Mouse (Mus musculus) neural tube, embryonic 10.5 days (tissue): ENCODE results near the gene Gnl1.
"Not testable (repeated sequence)": the region's sequence is repeated elsewhere in the genome, so short reads cannot be mapped to it uniquely, and the experiment has no call there.

Experiments used
- DNase-seq: peaks from one replicate; pipeline ENCODE4 v3.0.0-alpha.2; 2017; ENCODE audit warnings: low spot score; ENCODE audit errors: extremely low spot score

Gene Gnl1

DNA sequence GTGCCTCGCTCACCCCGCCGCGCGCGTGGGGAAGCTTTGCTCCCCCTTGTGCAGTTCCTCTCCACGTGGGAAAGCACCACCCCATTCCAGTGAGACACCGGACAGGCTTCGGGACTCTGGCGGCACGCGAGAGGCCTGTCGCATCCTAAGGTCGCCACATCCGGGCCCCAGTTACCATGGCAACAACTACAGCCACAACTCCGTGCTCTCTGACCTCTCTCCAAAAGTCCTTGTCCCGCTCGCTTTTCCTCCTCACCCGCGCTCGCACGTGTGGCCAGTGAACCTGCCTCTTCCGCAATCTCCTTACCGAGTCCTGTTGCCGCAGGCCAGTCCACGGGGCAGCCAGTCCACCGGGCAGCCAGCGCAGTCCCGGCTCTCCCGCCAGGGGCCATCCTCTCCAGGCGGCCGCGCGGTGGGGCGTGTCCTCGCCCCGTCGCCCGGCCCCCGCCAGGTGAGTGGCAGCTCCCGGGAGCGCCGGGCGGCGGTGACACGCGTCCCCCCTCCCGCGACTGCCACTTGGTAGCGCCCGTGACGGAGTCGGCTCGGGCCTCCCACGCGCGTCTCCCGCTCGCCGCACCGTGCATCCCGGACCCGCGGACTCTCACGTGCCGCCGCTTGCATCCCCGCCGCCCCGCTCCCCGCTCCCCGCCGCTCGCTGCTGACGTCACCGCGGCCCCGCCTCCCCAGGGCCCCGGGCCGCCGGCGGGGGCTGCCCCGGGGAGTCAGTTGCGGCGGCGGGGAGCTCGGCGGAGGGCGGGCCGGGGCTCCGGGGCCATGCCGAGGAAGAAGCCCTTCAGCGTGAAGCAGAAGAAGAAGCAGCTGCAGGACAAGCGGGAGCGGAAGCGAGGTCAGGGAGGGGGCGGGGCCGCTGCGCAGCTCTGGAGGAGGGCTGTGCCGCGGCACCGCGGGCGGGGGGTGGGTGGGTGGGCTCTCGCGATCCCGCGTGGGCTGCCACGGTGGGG, at the start of gene Gnl1, which contains the start of gene Prr3:
Gnl1 (plus strand) TSS at position 451 of the 962 bp plus-strand sequence.
Prr3 (minus strand) TSS at position 836 of the 962 bp plus-strand sequence.
- DNase-seq = peak; percentile 99

DNA sequence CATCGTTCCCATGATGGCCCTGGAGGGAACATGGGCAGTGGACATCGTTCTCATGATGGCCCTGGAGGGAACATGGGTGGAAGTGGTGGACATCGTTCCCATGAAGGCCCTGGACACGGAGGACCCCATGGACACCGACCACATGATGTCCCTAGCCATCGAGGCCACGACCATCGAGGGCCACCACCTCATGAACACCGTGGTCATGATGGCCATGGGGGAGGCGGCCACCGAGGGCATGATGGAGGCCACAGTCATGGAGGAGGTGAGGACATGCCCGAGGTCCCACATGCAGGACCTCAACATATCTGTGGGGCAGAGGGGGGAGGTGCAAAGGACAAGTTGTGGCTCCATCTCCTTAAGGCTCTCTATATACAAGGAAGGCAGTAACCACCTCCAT, 49.0 kb upstream of the Gnl1 start:
- no peak for DNase-seq

DNA sequence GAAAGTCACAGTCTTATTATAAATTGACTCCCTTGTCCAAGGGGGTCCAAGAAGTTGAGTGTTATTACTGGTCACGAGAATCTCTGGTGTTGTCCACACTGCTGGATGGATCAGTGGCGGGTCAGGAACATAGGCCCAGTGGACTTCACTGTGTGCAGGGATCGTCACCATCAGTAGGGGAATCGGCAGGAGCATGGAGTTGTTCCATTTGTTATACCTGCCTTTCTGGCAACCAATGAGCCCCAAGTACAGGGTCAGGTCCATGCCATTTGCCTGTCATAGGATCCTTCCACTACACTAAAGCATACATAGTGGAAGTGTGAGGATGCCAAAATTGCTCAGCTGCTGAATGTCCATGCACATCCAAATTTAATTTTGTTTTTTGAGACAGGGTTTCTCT, 47.0 kb upstream of the Gnl1 start:
- DNase-seq = no peak

DNA sequence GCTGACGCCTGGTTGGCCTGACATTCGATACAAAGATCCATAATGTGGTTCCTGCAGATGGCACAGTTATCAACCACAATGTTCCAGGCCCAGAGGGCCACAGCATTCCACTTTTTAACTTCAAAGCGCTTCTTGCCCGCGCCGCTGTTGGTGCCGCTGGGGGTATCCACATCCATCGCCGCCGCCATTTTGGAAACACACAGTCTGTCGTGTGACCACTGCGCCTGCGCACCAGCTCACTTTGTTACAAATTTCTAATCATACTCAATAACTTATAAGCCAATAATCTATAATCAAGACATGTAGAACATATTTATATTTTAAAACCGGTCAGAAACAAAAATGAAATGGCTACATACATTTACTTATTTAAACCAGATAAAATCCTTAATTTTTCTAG, 43.9 kb upstream of the Gnl1 start:
- not testable (repeated sequence) for DNase-seq

DNA sequence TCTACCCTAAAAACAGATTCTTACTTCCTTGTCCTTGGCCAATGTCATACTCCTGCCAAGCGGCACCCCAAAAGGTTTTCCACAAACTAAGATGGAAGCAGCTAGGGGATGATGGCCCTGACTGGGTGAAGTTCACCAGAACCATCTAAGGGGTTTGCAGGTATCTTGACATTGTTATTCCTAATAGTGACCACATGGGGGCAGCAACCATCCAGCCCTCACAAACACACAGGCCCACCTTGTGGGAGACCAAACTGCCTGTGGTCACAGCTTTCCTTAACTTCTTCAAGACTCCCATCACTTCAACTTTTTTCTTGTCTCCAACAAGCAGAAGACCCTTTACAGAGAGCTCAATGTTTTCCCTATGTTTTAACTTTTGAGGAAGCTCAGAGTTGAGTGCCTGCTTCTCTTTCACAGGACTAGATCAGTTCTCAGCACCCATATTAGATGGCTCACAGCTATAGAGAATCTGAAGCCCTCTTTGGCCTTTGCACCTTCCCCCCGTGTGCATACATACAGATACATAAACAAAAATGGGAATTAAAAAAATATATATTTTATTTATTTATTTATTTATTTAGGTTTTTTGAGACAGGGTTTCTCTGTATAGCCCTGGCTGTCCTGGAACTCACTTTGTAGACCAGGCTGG, 41.8 kb upstream of the Gnl1 start:
- DNase-seq = peak; percentile 42

DNA sequence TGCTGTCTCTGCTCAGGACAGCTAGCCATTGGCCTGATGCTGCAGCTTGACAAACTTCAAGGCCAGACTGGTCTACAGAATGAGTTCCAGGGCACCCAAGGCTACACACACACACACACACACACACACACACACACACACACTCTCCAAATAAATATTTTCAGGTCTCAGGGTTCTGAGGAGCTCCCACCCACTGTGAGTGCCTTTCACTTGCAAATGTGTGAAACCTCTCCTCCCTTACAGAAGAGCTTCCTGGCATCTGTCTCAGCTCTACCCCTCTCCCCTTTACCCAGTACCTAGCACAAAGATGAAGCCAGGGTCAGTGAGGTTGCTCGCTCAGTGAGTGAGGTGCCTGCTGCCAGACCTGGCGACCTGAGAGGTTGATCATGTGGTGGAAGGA, 40.5 kb upstream of the Gnl1 start:
- no peak for DNase-seq

GRCm38 (mm10) chr17:35939941-35940340, 39.7 kb upstream of the Gnl1 start:
- DNase-seq = no peak

DNA sequence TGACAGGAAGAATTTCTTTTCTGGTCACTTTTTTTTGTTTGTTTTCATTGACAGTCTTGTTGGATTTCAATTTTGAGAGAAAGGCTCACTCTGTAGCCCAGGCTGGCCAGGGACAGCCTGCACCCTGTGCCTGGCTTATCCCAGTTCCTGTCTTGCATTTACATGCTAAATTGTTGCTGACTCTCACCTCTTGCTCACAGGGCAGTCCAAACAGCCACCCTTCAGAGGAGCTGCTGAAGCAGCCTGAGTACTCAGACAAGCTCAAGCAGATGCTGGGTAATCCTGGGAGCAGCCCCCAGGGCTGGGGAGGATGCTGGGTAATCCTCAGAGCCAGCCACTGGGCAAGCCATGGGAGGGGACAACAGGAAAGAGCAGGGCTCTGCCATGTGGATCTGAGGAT, 28.7 kb upstream of the Gnl1 start:
- not testable (repeated sequence) for DNase-seq

- not testable (repeated sequence) for DNase-seq
These were observed 27.1 kb upstream of the Gnl1 start for GRCm38 (mm10) chr17:35952559-35952958.

DNA sequence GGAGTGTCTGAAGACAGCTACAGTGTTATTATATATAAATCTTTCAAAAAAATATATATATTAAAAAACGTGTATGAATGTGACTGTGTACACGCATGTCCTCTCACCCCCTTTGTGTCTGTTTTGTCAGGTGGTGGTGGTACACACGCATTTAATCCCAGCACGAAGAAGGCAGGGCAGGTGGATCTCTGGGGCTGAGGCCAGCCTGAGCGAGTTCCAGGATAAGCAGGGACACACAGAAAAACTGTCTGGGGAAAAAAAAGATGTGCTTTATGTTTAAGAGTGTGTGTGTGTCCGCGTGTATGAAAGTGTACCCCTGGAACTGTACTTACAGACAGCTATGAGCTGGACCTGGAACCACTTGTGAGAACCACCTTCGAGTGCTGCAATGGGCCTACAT, 25.0 kb upstream of the Gnl1 start:
- DNase-seq = no peak

DNA sequence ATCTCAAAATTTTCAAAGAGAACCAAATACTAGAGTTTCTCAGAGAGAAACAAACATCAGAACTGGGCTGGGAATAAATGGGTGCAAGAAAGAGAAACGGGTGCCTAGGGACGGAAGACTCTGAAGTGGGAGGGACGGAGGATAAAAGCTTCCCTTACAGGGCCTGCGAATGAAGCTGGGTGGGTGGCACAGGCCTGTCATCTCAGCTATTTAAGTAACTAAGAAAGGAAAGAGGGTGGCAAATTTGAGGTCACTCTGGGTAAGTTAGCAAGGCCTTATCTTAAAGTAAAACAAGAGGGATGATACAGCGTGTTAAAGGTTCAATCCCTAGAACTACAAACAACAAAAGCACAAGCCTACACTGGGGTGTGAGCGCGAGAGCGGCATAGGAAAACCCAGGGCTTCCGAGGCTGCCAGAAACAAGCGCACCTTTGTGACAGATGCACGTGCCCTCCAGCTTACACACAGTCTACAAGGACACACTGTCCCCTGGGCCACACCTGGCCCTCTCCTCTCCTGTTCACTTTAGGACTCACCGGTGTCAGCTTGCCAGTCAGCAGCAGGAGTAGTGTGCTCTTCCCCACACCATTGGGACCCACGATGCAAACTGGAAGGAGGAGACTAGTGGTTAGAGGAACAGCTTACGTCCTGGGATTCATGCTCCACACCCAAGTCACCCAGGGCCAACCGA, 21.0 kb upstream of the Gnl1 start:
- DNase-seq = no peak

- no peak for DNase-seq
These were observed 16.4 kb upstream of the Gnl1 start for GRCm38 (mm10) chr17:35963279-35963678.

DNA sequence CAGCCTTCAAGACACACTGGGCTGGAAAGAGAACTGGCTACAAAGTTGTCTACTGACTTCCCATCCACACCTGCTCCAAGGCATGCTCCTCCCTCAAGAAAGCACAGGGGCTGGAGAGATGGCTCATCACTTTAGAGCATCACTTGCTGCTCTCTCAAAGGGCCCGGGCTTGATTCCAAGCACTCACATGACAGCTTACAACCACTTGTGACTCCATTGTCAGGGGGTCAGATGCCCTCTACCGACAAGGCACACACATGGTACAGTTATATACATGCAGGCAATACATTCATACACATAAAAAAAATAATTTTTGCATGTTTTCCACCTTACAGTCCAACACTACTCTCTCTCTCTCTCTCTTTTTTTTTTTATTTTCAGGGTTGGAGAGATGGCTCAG, 12.0 kb upstream of the Gnl1 start:
- DNase-seq = no peak

DNA sequence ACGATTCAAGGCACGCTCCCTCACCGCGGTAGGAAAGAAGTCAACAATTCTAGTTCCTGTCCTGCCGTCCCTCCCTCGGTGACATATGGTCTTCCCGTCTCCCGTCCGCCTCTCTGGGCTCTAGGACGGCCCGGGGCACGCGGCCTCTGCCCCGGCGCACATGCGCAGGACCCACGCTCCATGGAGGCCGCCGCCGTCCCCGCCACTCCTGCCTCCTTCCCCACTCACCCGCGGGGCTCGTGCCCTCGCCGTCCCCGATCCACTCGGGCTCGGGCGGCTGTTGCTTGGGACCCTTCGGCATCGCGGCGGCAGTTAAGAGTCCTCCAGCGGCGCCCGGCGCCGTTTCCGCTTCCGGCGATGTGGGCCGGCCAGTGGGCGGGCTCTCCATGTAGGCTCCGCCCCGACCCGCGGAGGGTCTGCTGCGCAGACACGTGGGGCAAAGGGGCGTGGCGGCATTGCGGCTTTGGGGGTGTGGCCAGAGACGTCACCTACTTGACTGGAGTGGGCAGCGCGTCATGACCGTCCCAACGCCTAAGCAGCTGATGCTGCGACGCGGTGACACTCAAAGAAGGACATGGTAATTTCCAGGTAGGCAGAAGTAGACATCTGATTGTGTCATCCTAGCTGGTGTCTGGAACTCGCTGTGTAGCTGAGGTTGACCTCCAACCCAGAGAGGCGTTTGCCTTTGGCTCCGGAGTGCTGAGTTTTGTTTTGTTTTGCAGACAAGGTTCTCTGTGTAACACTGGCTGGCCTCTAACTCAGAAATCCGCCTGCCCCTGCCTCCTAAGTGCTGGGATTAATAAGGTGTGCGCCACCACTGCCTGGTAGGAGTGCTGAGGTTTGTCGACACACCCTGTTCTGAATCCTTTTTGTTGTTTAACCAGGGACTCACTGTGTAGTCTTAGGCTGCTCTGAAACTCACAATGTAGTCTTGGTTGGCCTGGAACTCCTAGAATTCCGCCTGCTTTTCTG, 9.9 kb upstream of the Gnl1 start, which contains the start of gene Abcf1:
Abcf1 (minus strand) TSS at position 344 of the 972 bp plus-strand sequence.
- peak; percentile 99 for DNase-seq

DNA sequence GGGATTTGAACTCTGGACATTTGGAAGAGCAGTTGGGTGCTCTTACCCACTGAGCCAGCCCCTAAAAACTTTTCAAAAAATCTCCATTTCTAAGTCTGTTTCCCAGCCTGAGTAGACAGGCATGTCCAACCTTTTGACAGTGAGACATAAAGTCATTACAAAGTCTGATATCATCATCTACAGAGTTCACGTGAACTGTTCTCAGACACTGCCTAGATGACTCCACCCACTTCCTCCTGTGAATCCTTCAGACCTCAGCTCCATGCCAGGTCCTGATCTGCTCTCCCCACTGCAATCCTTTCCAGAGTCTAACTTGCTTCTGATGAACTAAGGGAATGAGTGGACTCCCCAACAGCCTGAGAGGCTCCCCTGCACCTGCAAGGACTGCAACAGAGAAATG, 7.5 kb upstream of the Gnl1 start:
- no peak for DNase-seq

DNA sequence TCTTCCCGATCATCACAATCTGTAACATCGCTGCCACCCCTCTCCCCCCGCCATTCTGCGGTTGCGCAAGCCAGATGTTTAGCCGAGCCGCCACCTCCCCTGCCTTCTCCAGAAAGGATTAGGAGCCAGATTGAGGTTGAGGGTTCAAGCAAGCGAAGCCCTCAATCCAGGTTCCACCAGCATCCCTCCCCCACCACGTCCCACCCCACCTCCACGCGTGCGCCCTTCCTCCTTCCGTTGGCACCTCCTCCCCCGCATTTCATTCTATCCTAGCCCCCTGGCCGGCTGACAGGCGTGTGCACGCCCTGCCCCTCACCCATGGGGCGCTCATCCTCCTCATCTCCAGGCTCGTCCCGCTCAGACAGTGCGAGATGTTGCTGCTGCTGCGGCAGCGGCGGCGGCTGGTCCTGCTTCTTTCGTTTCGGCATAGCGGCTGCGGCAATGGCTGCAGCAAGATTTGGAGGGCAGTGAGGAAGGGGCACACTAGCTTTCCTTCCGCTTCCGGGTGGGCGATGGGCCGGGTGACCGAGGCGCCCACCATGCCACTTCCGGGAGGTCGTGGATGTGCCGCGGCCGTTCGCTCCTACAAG, 745 bp upstream of the Gnl1 start:
- no peak for DNase-seq

- no peak for DNase-seq
These were observed 708 bp downstream of the Gnl1 start for GRCm38 (mm10) chr17:35980363-35980754.

DNA sequence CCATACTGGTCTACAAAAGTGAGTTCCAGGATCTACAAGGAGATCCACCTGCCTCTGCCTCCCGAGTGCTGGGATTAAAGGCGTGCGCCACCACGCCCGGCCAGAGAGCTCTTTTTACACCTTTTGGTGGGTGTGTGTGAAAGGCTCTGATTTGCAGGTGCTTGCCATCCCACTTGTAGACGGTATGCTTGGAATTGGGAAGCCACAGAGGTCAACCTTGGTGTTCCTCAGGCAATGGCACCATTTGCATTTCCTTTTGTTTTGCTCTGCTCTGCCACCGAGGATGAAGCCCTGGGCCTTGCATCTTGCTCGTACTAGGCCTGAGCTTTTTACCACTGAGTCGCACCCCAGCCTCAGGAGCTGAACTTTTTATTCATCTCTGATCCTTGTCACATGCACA, 2.1 kb downstream of the Gnl1 start:
- no peak for DNase-seq

DNA sequence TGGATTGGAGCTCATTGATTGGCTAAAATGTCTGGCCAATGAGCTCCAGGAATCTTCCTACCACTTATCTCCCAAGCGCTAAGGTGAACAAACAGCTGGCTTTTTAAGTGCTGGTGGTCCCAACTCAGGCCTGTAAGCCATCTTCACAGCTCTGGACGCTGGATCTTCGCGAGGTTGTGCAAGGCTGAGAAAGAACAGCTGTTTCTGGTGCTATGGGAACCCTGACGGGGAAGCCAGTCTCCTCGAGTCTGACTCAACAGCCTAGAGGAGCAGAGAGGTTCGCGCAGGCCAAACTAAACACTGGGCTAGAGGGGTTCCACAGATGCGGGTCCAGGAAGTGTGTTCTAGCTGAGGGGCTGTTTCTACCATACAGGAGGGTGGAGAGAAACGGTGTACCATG, 12.1 kb downstream of the Gnl1 start:
- DNase-seq = no peak

DNA sequence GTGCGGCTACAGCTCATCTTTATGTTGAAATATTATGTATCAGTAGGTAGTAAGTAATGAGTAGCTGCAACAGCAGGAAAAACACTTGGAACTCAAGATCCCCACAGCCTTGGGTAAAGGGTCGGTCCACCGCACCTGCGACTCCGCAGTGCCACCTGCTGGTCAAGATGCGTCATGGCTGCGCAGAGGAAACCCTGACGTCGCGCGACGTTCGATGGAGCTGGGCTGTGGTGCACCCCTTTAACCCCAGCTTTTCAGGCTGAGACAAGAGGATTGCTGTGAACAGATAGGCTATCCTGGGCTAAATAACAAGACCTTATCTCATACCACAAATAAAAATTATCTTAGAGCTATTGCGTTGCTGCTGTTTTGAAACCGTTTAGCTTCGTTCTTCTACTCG, 14.0 kb downstream of the Gnl1 start:
- DNase-seq = peak; percentile 85
